Mouse (Mus musculus): ENCODE results near the gene Sp8.

Gene Sp8

GRCm38 (mm10) chr12:118846221-118846620, at the start of gene Sp8:
Gene Sp8, plus strand, starts transcription at chr12:118846329.
- DNase-seq (ENCODE audit: extremely low read depth, insufficient read length, low spot score), result no peak

- DNase-seq (ENCODE audit: extremely low read depth, insufficient read length, low spot score), result no peak
These were observed 34.7 kb upstream of the Sp8 start for GRCm38 (mm10) chr12:118811328-118811961.

- peak; percentile 77 for DNase-seq (ENCODE audit: extremely low read depth, insufficient read length, low spot score)
These were observed 31.6 kb upstream of the Sp8 start for GRCm38 (mm10) chr12:118814561-118814960.

GRCm38 (mm10) chr12:118816156-118816555, 30.0 kb upstream of the Sp8 start:
- peak; percentile 71 for DNase-seq (ENCODE audit: extremely low read depth, insufficient read length, low spot score)

GRCm38 (mm10) chr12:118829881-118830280, 16.2 kb upstream of the Sp8 start:
- DNase-seq (ENCODE audit: extremely low read depth, insufficient read length, low spot score), result no peak

GRCm38 (mm10) chr12:118836411-118837341, 9.5 kb upstream of the Sp8 start:
- no peak for DNase-seq (ENCODE audit: extremely low read depth, insufficient read length, low spot score)

- DNase-seq (ENCODE audit: extremely low read depth, insufficient read length, low spot score), result no peak
These were observed 8.8 kb upstream of the Sp8 start for GRCm38 (mm10) chr12:118837361-118837760.

- no peak for DNase-seq (ENCODE audit: extremely low read depth, insufficient read length, low spot score)
These were observed 7.9 kb upstream of the Sp8 start for GRCm38 (mm10) chr12:118838260-118838659.

GRCm38 (mm10) chr12:118839398-118839797, 6.7 kb upstream of the Sp8 start:
- no peak for DNase-seq (ENCODE audit: extremely low read depth, insufficient read length, low spot score)

- no peak for DNase-seq (ENCODE audit: extremely low read depth, insufficient read length, low spot score)
These were observed 5.8 kb upstream of the Sp8 start for GRCm38 (mm10) chr12:118840301-118840700.

- DNase-seq (ENCODE audit: extremely low read depth, insufficient read length, low spot score), result no peak
These were observed 5.3 kb upstream of the Sp8 start for GRCm38 (mm10) chr12:118840861-118841260.

GRCm38 (mm10) chr12:118841381-118841922, 4.7 kb upstream of the Sp8 start:
- no peak for DNase-seq (ENCODE audit: extremely low read depth, insufficient read length, low spot score)

- no peak for DNase-seq (ENCODE audit: extremely low read depth, insufficient read length, low spot score)
These were observed 4.1 kb upstream of the Sp8 start for GRCm38 (mm10) chr12:118841971-118842550.

- DNase-seq (ENCODE audit: extremely low read depth, insufficient read length, low spot score), result no peak
These were observed 3.3 kb upstream of the Sp8 start for GRCm38 (mm10) chr12:118842671-118843411.

GRCm38 (mm10) chr12:118844111-118844510, 2.0 kb upstream of the Sp8 start:
- no peak for DNase-seq (ENCODE audit: extremely low read depth, insufficient read length, low spot score)

- DNase-seq (ENCODE audit: extremely low read depth, insufficient read length, low spot score), result no peak
These were observed 1.3 kb upstream of the Sp8 start for GRCm38 (mm10) chr12:118844841-118845240.

GRCm38 (mm10) chr12:118845351-118845750, 778 bp upstream of the Sp8 start:
- DNase-seq (ENCODE audit: extremely low read depth, insufficient read length, low spot score), result no peak

- peak; percentile 75 for DNase-seq (ENCODE audit: extremely low read depth, insufficient read length, low spot score)
These were observed 656 bp downstream of the Sp8 start for GRCm38 (mm10) chr12:118846649-118847321.

- no peak for DNase-seq (ENCODE audit: extremely low read depth, insufficient read length, low spot score)
These were observed 1.3 kb downstream of the Sp8 start for GRCm38 (mm10) chr12:118847381-118847780.

Measured in 3134 (cell line).